Mouse (Mus musculus) hindbrain, embryonic 12.5 days (tissue): Measurements from ENCODE around the gene Plekha7. TPM values are rescaled to one million over a fixed set of nuclear protein-coding genes. Genes with fewer than 3 reads are reported as not detected.

Experiments used
- ATAC-seq: fragments of 200-750 bp; cut with Nextera tagmentation; 2 replicates; pipeline ENCODE4 v1.8.0; 2017; ENCODE audit warnings: moderate TSS enrichment; ENCODE audit not compliant: low FRiP score
- H3K27ac ChIP-seq: fragments of 300-500 bp; sonication (generic); 2 replicates; pipeline ENCODE4 v1.5.1; 2016; ENCODE audit warnings: mild to moderate bottlenecking
- H3K27me3 ChIP-seq: fragments of 300-500 bp; sonication (generic); 2 replicates; pipeline ENCODE4 v1.6.1; 2016; ENCODE audit warnings: mild to moderate bottlenecking
- H3K36me3 ChIP-seq: fragments of 300-500 bp; sonication (generic); 2 replicates; pipeline ENCODE4 v1.6.1; 2016; ENCODE audit warnings: mild to moderate bottlenecking
- H3K4me1 ChIP-seq: fragments of 300-500 bp; sonication (generic); 2 replicates; pipeline ENCODE4 v1.6.1; 2016
- H3K4me2 ChIP-seq: fragments of 300-500 bp; sonication (generic); replicated peaks from 2 replicates; pipeline ENCODE4 v1.6.1; 2016; ENCODE audit warnings: mild to moderate bottlenecking
- H3K4me3 ChIP-seq: fragments of 300-500 bp; sonication (generic); 2 replicates; pipeline ENCODE4 v1.5.1; 2016; ENCODE audit warnings: mild to moderate bottlenecking
- H3K9ac ChIP-seq: fragments of 300-500 bp; sonication (generic); 2 replicates; pipeline ENCODE4 v1.6.1; 2016; ENCODE audit warnings: mild to moderate bottlenecking, moderate library complexity
- H3K9me3 ChIP-seq: fragments of 300-500 bp; sonication (generic); replicated peaks from 2 replicates; pipeline ENCODE4 v1.6.1; 2016; ENCODE audit warnings: mild to moderate bottlenecking
- WGBS: fragments of 180-500 bp; shearing (Covaris S2); methylation state at CpG from one replicate; pipeline ENCODE4 v1.1.7; 2016; 5-methylcytosine and 5-hydroxymethylcytosine counted together
- polyA plus RNA-seq: library from polyadenylated mRNA; unstranded; fragments of >200 nt; fragmentation: Nextera tagmentation; extraction: Ambion mirVana; gene quantifications from 2 replicates; pipeline ENCODE4 v1.2.1, GENCODE M21; 2016

Plekha7 gene
- 10.7 and 12.5 TPM in 2 replicates for polyA plus RNA-seq

DNA sequence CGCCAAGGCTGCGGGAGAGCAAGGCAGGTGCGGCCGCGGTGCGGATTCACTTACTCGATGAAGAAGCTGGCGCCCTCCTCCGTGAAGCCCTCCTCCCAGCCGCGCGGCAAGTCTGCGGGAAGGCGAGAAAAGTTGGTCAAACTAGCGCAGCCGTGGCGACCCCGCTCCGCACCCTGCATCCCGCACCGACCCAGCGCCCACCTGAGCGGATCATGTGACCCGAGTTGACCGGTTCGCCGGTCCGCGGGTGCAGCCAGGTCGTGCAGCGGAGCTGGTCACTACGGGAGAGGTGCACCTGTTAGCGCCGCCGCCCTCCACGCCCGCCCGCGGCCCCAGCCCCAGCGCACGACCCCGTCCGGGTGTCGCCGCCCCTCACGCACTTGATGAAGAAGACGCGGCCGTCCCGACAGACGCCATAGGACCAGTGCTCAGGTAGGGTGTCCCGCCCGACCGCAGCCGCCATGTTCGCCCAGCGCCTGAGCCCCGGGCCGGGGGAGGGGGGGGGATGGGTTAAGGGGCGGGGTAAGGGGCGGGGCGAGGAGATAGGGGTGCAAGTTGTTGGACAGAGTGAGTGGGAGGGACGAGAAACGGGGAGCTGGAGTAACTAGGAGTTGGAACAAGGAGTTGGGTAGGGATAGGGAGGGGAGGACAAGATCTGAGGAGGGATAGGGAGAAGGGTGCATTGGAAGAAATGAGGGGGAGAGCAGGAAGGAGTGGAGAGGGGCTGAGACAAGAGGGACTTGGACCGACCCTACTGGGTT, at the start of gene Plekha7:
TSS of gene Plekha7 (minus strand) at position 506 of the 761 bp plus-strand sequence.
- peak; percentile 73 for ATAC-seq
- H3K4me1 ChIP-seq, result peaks cover 24% of the 10 kb centered on the region

DNA sequence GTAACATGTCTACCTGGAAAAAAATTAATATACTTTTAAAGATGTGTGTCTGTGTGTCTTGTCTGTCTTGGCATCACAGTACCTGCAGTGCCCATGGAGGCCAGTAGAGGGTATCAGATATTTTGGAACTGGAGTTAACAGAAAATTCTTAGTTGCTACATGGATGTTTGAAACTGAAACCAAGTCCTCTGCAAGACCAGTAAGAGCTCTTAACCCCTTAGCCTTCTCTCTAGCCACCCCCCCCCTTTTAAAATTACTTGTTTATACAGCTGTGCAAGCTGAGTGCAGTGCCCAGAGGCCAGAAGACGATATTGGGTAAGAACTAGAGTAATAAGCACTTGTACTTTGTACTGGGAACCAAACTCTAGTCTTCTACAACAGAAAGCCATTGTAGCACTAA, 28.1 kb upstream of the Plekha7 start:
- H3K27ac ChIP-seq, result no peak overlapping the region
- H3K9me3 ChIP-seq, result no peaks in the 10 kb centered on the region
- no peaks in the 10 kb centered on the region for H3K27me3 ChIP-seq
- H3K9ac ChIP-seq, result no peak overlapping the region
- peaks cover 31% of the 10 kb centered on the region for H3K36me3 ChIP-seq
- H3K4me2 ChIP-seq, result no peak overlapping the region
- WGBS, result 74% methylated on average over 1 of the region's 1 CpGs
- no peak overlapping the region for H3K4me3 ChIP-seq
- peaks cover 13% of the 10 kb centered on the region for H3K4me1 ChIP-seq
- ATAC-seq, result no peak

More for the DNA sequence above, at the start of gene Plekha7:
- H3K36me3 ChIP-seq, result no peaks in the 10 kb centered on the region
- peak within 1 kb of the TSS; percentile 60 for H3K27ac ChIP-seq
- H3K27me3 ChIP-seq, result peaks cover 26% of the 10 kb centered on the region
- peak within 1 kb of the TSS; percentile 100 for H3K4me2 ChIP-seq
- peak within 1 kb of the TSS; percentile 78 for H3K4me3 ChIP-seq
- peak within 1 kb of the TSS; percentile 71 for H3K9ac ChIP-seq
- under 1% methylated on average over 64 of the region's 65 CpGs for WGBS
- H3K9me3 ChIP-seq, result no peaks in the 10 kb centered on the region

DNA sequence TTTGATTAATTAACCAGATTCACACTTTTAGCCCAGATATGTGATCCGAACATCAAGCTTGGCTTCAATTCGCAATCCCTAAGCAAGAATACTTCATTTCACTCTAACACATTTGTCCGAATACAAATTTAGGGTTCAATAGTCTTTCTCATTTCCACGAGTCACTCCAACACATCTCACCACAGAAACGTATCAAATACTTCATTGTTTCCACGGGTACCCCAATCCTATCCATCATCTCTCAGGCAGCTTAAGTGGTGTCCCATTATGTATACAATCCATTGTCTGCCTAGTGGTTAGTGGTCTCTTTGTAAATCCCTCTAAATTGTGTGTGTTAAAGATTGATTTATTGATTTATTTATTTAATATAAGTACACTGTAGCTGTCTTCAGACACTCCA, 27.0 kb upstream of the Plekha7 start:
- WGBS, result 73% methylated on average over 6 of the region's 6 CpGs

GRCm38 (mm10) chr7:116334669-116335038, 26.5 kb upstream of the Plekha7 start:
- H3K4me1 ChIP-seq, result peaks cover 13% of the 10 kb centered on the region
- peaks cover 35% of the 10 kb centered on the region for H3K36me3 ChIP-seq
- no peaks in the 10 kb centered on the region for H3K27me3 ChIP-seq
- no peak for ATAC-seq
- H3K9ac ChIP-seq, result peak overlapping the region; percentile 88
- peak overlapping the region; percentile 63 for H3K4me3 ChIP-seq
- peak overlapping the region; percentile 68 for H3K4me2 ChIP-seq
- WGBS, result 22% methylated on average over 8 of the region's 8 CpGs
- H3K27ac ChIP-seq, result peak overlapping the region; percentile 49; the same call in 1 of the 2 replicates
- H3K9me3 ChIP-seq, result no peaks in the 10 kb centered on the region

More for the DNA sequence above, 27.0 kb upstream of the Plekha7 start:
- H3K27ac ChIP-seq, result no peak overlapping the region
- H3K9ac ChIP-seq, result no peak overlapping the region
- H3K9me3 ChIP-seq, result no peaks in the 10 kb centered on the region
- no peaks in the 10 kb centered on the region for H3K27me3 ChIP-seq
- H3K4me2 ChIP-seq, result peak overlapping the region; percentile 68; the same call in 1 of the 2 replicates
- peaks cover 35% of the 10 kb centered on the region for H3K36me3 ChIP-seq
- H3K4me1 ChIP-seq, result peaks cover 13% of the 10 kb centered on the region
- H3K4me3 ChIP-seq, result no peak overlapping the region
- no peak for ATAC-seq

DNA sequence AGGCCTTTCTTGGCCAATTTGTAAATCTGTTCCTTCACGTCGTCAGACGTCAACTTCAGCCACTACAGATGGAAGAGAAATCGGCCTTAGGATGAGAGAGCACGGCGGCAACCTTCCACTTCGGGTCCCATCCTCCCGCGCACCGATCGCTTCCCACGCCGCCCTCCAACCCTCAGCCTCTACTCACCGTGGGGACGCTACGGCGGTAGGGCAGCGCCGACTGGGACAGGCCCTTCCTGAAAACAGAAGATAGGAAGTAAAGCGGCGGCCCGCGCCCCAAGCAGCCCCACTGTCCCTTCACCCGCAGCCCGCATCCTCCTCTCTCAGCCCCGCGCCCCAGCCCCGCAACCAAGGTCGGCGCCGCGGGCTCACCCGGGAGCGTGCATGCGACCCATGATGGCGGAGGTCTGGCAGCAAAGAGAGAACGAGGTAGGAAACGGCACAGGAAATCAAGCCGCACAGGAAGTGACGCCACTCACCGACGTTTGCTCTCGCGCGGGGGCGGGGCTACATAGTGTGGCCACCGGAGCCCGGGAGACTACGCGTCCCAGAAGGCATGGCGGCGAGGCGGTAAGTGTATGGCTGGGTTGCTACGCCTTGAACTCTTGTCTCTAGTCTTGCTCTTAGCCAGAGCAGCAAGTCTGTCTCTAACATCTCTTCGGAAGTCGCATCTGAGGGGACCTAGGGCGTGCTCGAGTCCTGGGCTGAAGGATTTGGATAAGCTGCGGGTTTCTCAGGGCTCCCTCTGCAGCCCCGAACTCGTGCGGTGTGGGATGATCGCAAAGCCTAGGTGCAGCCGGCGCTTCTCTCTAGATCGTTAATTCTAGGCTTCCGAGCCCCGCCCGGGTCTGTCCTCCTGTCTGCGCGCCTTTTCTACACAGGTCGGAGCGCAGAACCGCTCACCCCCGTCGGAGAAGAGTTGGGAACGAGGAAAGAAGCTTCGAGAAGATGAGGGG, 25.8 kb upstream of the Plekha7 start, which contains the start of gene Rps13:
TSS of gene Rps13 (minus strand) at position 483 of the 956 bp plus-strand sequence.
- Histone ChIP-seq H3K9ac (peak within 1 kb of the TSS; percentile 88), H3K4me2 (peak within 1 kb of the TSS; percentile 73), H3K4me3 (peak within 1 kb of the TSS; percentile 63), H3K9me3 (no peaks in the 10 kb centered on the region), H3K27ac (peak within 1 kb of the TSS; percentile 79), H3K27me3 (no peaks in the 10 kb centered on the region), H3K36me3 (peaks cover 34% of the 10 kb centered on the region), H3K4me1 (peaks cover 13% of the 10 kb centered on the region)
- ATAC-seq, result peak; percentile 99
- WGBS, result under 1% methylated on average over 78 of the region's 78 CpGs

DNA sequence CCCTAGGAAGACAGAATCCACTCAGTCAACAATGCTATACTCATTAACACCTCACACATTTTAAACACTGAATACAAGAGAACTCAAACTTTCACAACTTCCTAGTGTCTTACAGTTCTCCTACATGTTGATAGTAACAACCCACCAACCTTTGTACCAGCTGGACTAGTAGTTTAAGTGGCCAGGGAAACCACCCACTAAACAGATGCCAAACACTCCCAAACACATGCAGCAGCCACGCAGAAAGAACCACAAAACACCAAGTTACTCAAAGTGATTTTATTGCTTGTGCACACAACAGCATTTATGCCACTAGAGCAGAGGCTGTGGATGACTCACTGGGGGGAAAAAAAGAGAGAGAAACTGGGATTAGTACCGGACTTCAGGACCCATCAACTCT, 23.1 kb upstream of the Plekha7 start:
- WGBS, result 95% methylated on average over 2 of the region's 2 CpGs
- peaks cover 35% of the 10 kb centered on the region for H3K36me3 ChIP-seq
- H3K4me3 ChIP-seq, result no peak overlapping the region
- no peaks in the 10 kb centered on the region for H3K27me3 ChIP-seq
- no peaks in the 10 kb centered on the region for H3K9me3 ChIP-seq
- no peak overlapping the region for H3K4me2 ChIP-seq
- peaks cover 13% of the 10 kb centered on the region for H3K4me1 ChIP-seq
- H3K27ac ChIP-seq, result no peak overlapping the region
- H3K9ac ChIP-seq, result no peak overlapping the region
- no peak for ATAC-seq

DNA sequence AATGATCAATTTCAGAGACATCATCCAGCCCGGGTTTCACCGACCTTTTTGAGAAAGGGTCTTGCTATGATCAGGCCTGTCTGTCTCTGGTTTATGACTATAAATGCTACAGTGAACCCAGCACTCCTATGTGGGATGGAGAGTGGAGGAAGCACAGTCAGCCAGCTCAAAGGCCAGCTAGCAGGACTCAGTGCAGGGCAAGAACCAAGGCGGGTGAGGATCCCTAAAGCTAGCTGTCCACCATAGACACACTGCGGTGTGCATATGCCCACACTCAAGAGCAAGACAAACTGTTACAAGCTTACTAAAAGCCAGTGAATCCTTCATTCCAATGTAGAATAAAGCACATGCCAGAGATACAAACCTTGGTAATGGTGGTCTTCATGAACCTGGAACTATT, 21.7 kb upstream of the Plekha7 start:
- Histone ChIP-seq H3K4me3 (no peak overlapping the region), H3K9me3 (no peaks in the 10 kb centered on the region), H3K9ac (no peak overlapping the region), H3K27me3 (no peaks in the 10 kb centered on the region), H3K27ac (no peak overlapping the region), H3K4me2 (no peak overlapping the region), H3K36me3 (peaks cover 35% of the 10 kb centered on the region), H3K4me1 (peaks cover 13% of the 10 kb centered on the region)
- no peak for ATAC-seq
- WGBS, result 94% methylated on average over 4 of the region's 4 CpGs

DNA sequence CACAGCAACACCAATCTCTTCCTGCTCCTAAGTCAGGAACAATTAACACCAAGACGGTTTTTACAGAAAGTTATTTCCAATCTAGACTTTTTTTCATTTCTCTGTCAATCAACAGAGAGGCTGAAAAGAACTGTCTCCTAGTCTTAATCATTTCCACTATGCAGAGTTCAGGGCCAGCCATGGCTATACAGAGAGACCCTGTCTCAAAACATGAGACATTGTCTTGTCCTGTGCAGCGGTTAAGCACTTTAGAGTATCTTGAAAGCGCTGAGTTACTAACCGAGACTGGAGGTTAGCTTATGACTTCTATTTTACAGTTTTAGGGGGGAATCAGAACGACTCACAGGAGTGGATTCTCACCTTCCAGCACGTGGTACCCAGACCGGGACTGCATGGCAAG, 20.6 kb upstream of the Plekha7 start:
- no peak overlapping the region for H3K4me3 ChIP-seq
- peaks cover 35% of the 10 kb centered on the region for H3K36me3 ChIP-seq
- peaks cover 10% of the 10 kb centered on the region for H3K4me1 ChIP-seq
- no peak overlapping the region for H3K4me2 ChIP-seq
- H3K9ac ChIP-seq, result no peak overlapping the region
- 73% methylated on average over 7 of the region's 7 CpGs for WGBS
- H3K27ac ChIP-seq, result no peak overlapping the region
- H3K9me3 ChIP-seq, result no peaks in the 10 kb centered on the region
- no peaks in the 10 kb centered on the region for H3K27me3 ChIP-seq
- no peak for ATAC-seq

GRCm38 (mm10) chr7:116327901-116328300, 19.7 kb upstream of the Plekha7 start:
- no peak for ATAC-seq
- Histone ChIP-seq H3K27me3 (no peaks in the 10 kb centered on the region), H3K4me3 (no peak overlapping the region), H3K9ac (no peak overlapping the region), H3K4me1 (peaks cover 7% of the 10 kb centered on the region), H3K36me3 (peaks cover 35% of the 10 kb centered on the region), H3K4me2 (no peak overlapping the region), H3K9me3 (no peaks in the 10 kb centered on the region), H3K27ac (no peak overlapping the region)
- 93% methylated on average over 5 of the region's 5 CpGs for WGBS

DNA sequence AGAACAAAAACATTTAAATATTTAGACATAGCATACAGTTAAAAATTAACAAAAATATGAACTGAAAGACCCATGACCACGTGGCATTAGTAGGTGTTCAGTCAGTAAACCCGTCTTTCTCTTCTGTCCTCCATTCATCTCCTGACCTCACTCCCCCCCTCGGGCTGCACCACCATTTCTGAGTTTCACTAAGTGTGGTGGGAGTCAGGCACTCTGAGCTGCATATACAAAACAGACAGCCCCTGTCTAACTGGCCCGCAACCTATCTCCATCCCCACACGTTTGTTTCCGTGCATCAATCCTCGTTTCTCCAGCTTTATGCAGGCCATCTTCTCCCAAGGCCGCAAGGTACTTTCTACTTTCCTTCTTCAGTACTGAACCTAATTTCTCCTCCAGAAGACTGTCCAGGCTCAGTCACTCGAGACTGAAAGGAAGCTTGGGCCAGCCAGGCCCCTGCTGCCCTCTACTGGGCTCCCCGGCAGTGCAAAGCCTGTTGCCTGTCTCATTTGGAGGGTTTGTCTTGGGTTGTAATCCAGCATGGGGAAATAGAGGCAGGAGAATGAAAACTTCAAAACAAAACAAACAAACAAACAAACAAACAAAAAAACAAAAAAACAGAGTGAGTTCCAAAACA, 15.3 kb upstream of the Plekha7 start:
- Histone ChIP-seq H3K4me2 (no peak overlapping the region), H3K9ac (no peak overlapping the region), H3K27me3 (no peaks in the 10 kb centered on the region), H3K27ac (no peak overlapping the region), H3K4me3 (no peak overlapping the region), H3K36me3 (no peaks in the 10 kb centered on the region), H3K4me1 (no peaks in the 10 kb centered on the region), H3K9me3 (no peaks in the 10 kb centered on the region)
- no peak for ATAC-seq
- 33% methylated on average over 10 of the region's 10 CpGs for WGBS

- H3K9me3 ChIP-seq, result no peaks in the 10 kb centered on the region
- H3K36me3 ChIP-seq, result no peaks in the 10 kb centered on the region
- peaks cover 26% of the 10 kb centered on the region for H3K27me3 ChIP-seq
- H3K27ac ChIP-seq, result no peak overlapping the region
- H3K4me2 ChIP-seq, result peak overlapping the region; percentile 11; the same call in 1 of the 2 replicates
- no peak overlapping the region for H3K9ac ChIP-seq
- peaks cover 24% of the 10 kb centered on the region for H3K4me1 ChIP-seq
- ATAC-seq, result no peak
- H3K4me3 ChIP-seq, result no peak overlapping the region
- 12% methylated on average over 9 of the region's 9 CpGs for WGBS
Measured at GRCm38 (mm10) chr7:116309456-116309855, 1.3 kb upstream of the Plekha7 start.

DNA sequence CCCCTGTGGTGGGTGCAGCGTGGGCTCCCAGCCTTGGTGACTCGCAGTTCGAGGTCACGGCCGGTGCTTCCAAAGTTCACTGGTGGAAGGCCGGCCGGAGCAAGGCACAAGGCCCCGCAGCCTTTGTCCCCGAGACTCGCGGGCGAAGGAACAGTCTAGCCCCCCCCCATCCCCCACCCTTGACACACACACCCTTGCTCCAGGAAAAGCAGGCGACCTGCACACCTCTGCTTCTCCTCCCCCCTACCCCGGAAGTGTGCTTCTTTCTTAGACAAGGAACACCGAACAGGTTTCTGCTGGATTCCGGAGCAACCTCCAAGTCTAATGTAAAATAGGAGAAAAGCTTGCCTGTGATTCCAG, 436 bp upstream of the Plekha7 start:
- Histone ChIP-seq H3K36me3 (no peaks in the 10 kb centered on the region), H3K4me3 (peak overlapping the region; percentile 78), H3K9me3 (no peaks in the 10 kb centered on the region), H3K27ac (no peak overlapping the region), H3K4me1 (peaks cover 24% of the 10 kb centered on the region), H3K4me2 (peak overlapping the region; percentile 100), H3K9ac (peak overlapping the region; percentile 71), H3K27me3 (peaks cover 26% of the 10 kb centered on the region)
- WGBS, result 2% methylated on average over 16 of the region's 16 CpGs
- ATAC-seq, result peak; percentile 24; the same call in 1 of the 2 replicates
